Mouse (Mus musculus) heart, embryonic 14.5 days (tissue): ENCODE data around the gene Rnase11. TPM values are rescaled to one million over a fixed set of nuclear protein-coding genes. Genes with fewer than 3 reads are reported as not detected.

ENCODE experiments used
- ATAC-seq: fragments of 200-750 bp; cut with Nextera tagmentation; 2 replicates; pipeline ENCODE4 v1.8.0; 2017; ENCODE audit warnings: low read depth, moderate TSS enrichment; ENCODE audit not compliant: insufficient number of reproducible peaks, insufficient read depth, low FRiP score
- H3K27ac ChIP-seq, 2 experiments: fragments of 200-500 bp in 1 of 2; fragments of 300-500 bp in 1 of 2; sonication (generic) in 1 of 2; replicated peaks in 1 of 2; 2 replicates each; pipeline ENCODE4 v1.5.1; 2012 to 2014; ENCODE audit warnings: low read depth in 2 of 2, low read length in 2 of 2, control low read depth in 1 of 2, mild to moderate bottlenecking in 1 of 2, mixed read lengths in 1 of 2; ENCODE audit not compliant: control insufficient read depth in 1 of 2, insufficient read depth in 1 of 2
- H3K27me3 ChIP-seq: fragments of 300-500 bp; sonication (generic); 2 replicates; pipeline ENCODE4 v1.6.1; 2014; ENCODE audit warnings: mild to moderate bottlenecking, low read length, control low read depth; ENCODE audit not compliant: control insufficient read depth, insufficient read depth
- H3K36me3 ChIP-seq: fragments of 300-500 bp; sonication (generic); 2 replicates; pipeline ENCODE4 v1.6.1; 2014; ENCODE audit warnings: mild to moderate bottlenecking, control low read depth, low read length, mixed read lengths; ENCODE audit not compliant: control insufficient read depth, insufficient read depth
- H3K4me1 ChIP-seq, 2 experiments: fragments of 200-500 bp in 1 of 2; fragments of 300-500 bp in 1 of 2; sonication (generic) in 1 of 2; 2 replicates each; pipeline ENCODE4 v1.6.1; 2012 to 2014; ENCODE audit warnings: low read length in 2 of 2, control low read depth in 1 of 2, mixed read lengths in 1 of 2; ENCODE audit not compliant: control insufficient read depth in 2 of 2, insufficient read depth in 2 of 2
- H3K4me2 ChIP-seq: fragments of 300-500 bp; sonication (generic); 2 replicates; pipeline ENCODE4 v1.6.1; 2014; ENCODE audit warnings: mild to moderate bottlenecking, low read length
- H3K4me3 ChIP-seq, 2 experiments: fragments of 200-500 bp in 1 of 2; fragments of 300-500 bp in 1 of 2; sonication (generic) in 1 of 2; 2 replicates each; pipeline ENCODE4 v1.5.1; 2012 to 2014; ENCODE audit warnings: low read length in 2 of 2, mild to moderate bottlenecking in 2 of 2, control low read depth in 1 of 2, low read depth in 1 of 2, moderate library complexity in 1 of 2; ENCODE audit not compliant: control insufficient read depth in 1 of 2, insufficient read depth in 1 of 2
- H3K9ac ChIP-seq: fragments of 300-500 bp; sonication (generic); 2 replicates; pipeline ENCODE4 v1.6.1; 2014; ENCODE audit warnings: mild to moderate bottlenecking, low read length
- H3K9me3 ChIP-seq: fragments of 300-500 bp; sonication (generic); 2 replicates; pipeline ENCODE4 v1.6.1; 2016; ENCODE audit warnings: low read length, control low read depth; ENCODE audit not compliant: control insufficient read depth
- WGBS: fragments of 180-500 bp; shearing (Covaris S2); extraction: QIAGEN DNeasy Blood & Tissue Kit; methylation state at CpG from one replicate; pipeline ENCODE4 v1.1.7; 2014; 5-methylcytosine and 5-hydroxymethylcytosine counted together
- polyA plus RNA-seq: library from polyadenylated mRNA; unstranded; fragments of >200 nt; fragmentation: Nextera tagmentation; extraction: Ambion mirVana; gene quantifications from 2 replicates; pipeline ENCODE4 v1.2.1, GENCODE M21; 2014

Gene Rnase11
- polyA plus RNA-seq, 1 experiment from 2014 or later = not detected

- H3K4me3 ChIP-seq = peak overlapping the region; percentile 78 to 98; a peak in 3 of 4 replicates
- no peak overlapping the region for H3K27ac ChIP-seq
- 13% methylated on average over 9 of the region's 9 CpGs for WGBS
- H3K4me1 ChIP-seq = peaks cover 5 to 13% of the 10 kb centered on the region in 2 experiments; a peak in 3 of 4 replicates
- peak overlapping the region; percentile 72 for H3K9ac ChIP-seq
- ATAC-seq = no peak
- peak overlapping the region; percentile 82 for H3K4me2 ChIP-seq
- H3K36me3 ChIP-seq = no peaks in the 10 kb centered on the region
- no peaks in the 10 kb centered on the region for H3K9me3 ChIP-seq
- H3K27me3 ChIP-seq = no peaks in the 10 kb centered on the region
These were observed 37.8 kb upstream of the Rnase11 start for GRCm38 (mm10) chr14:51087762-51088161.

- Histone ChIP-seq H3K27ac (no peak overlapping the region), H3K4me2 (no peak overlapping the region)
These were observed 35.9 kb upstream of the Rnase11 start for GRCm38 (mm10) chr14:51085911-51086310.

GRCm38 (mm10) chr14:51085086-51085485, 35.1 kb upstream of the Rnase11 start:
- Histone ChIP-seq H3K9ac (no peak overlapping the region), H3K36me3 (no peaks in the 10 kb centered on the region), H3K27ac (no peak overlapping the region), H3K4me1 (peaks cover 0 to 3% of the 10 kb centered on the region in 2 experiments; a peak in 1 of 4 replicates), H3K4me3 (no peak overlapping the region), H3K27me3 (no peaks in the 10 kb centered on the region), H3K4me2 (no peak overlapping the region), H3K9me3 (no peaks in the 10 kb centered on the region)
- WGBS = 81% methylated on average over 2 of the region's 2 CpGs
- no peak for ATAC-seq

More at GRCm38 (mm10) chr14:51085911-51086310, 35.9 kb upstream of the Rnase11 start:
- WGBS = 77% methylated on average over 4 of the region's 4 CpGs
- Histone ChIP-seq H3K27me3 (no peaks in the 10 kb centered on the region), H3K9me3 (no peaks in the 10 kb centered on the region), H3K4me1 (peaks cover 0 to 3% of the 10 kb centered on the region in 2 experiments; a peak in 1 of 4 replicates), H3K4me3 (no peak overlapping the region), H3K36me3 (no peaks in the 10 kb centered on the region), H3K9ac (no peak overlapping the region)
- no peak for ATAC-seq

DNA sequence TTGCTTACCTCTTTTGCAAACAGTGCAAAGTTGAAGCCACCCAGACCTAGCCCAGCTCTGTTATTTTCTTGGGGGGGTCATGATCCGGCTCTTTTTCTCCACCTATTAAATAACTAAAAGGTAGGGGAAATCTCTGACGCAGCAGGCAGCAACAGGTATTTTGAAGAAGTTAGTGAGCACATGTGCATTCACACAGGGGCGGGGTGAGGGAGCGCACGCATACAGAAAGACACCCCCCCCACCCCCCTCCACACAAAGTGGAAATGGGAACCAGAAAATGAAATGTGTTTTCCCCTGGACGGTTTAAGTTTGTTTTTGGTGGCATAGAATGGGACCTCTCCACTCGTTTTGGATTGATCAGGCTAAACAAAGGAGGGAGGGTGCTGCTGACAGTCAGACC, 33.8 kb upstream of the Rnase11 start:
- Histone ChIP-seq H3K9me3 (no peaks in the 10 kb centered on the region), H3K4me2 (peak overlapping the region; percentile 70), H3K27ac (no peak overlapping the region), H3K9ac (peak overlapping the region; percentile 74; the same call in 1 of the 2 replicates), H3K36me3 (no peaks in the 10 kb centered on the region), H3K27me3 (no peaks in the 10 kb centered on the region), H3K4me1 (peaks cover 0 to 3% of the 10 kb centered on the region in 2 experiments; a peak in 1 of 4 replicates), H3K4me3 (peak overlapping the region; percentile 55 to 69)
- WGBS = 17% methylated on average over 7 of the region's 7 CpGs
- no peak for ATAC-seq

GRCm38 (mm10) chr14:51082599-51083581, 32.9 kb upstream of the Rnase11 start:
- peak; percentile 60; the same call in 1 of the 2 replicates for ATAC-seq
- peaks cover 0 to 3% of the 10 kb centered on the region in 2 experiments; a peak in 1 of 4 replicates for H3K4me1 ChIP-seq
- 3% methylated on average over 39 of the region's 40 CpGs for WGBS
- H3K4me3 ChIP-seq = peak overlapping the region; percentile 55 to 69
- H3K9ac ChIP-seq = peak overlapping the region; percentile 74
- H3K4me2 ChIP-seq = peak overlapping the region; percentile 70
- H3K9me3 ChIP-seq = no peaks in the 10 kb centered on the region
- no peaks in the 10 kb centered on the region for H3K36me3 ChIP-seq
- no peak overlapping the region for H3K27ac ChIP-seq
- no peaks in the 10 kb centered on the region for H3K27me3 ChIP-seq

GRCm38 (mm10) chr14:51081035-51081434, 31.1 kb upstream of the Rnase11 start:
- H3K4me1 ChIP-seq = peaks cover 0 to 3% of the 10 kb centered on the region in 2 experiments; a peak in 1 of 4 replicates
- no peak for ATAC-seq
- H3K27ac ChIP-seq = no peak overlapping the region
- H3K36me3 ChIP-seq = no peaks in the 10 kb centered on the region
- no peak overlapping the region for H3K9ac ChIP-seq
- no peaks in the 10 kb centered on the region for H3K27me3 ChIP-seq
- H3K4me2 ChIP-seq = no peak overlapping the region
- 82% methylated on average over 2 of the region's 2 CpGs for WGBS
- no peaks in the 10 kb centered on the region for H3K9me3 ChIP-seq
- H3K4me3 ChIP-seq = no peak overlapping the region

GRCm38 (mm10) chr14:51079180-51079579, 29.2 kb upstream of the Rnase11 start:
- no peak overlapping the region for H3K27ac ChIP-seq
- no peak overlapping the region for H3K4me2 ChIP-seq
- WGBS = 84% methylated on average over 1 of the region's 1 CpGs
- no peak overlapping the region for H3K9ac ChIP-seq
- H3K4me1 ChIP-seq = peaks cover 0 to 3% of the 10 kb centered on the region in 2 experiments; a peak in 1 of 4 replicates
- H3K4me3 ChIP-seq = no peak overlapping the region
- no peaks in the 10 kb centered on the region for H3K36me3 ChIP-seq
- no peaks in the 10 kb centered on the region for H3K9me3 ChIP-seq
- H3K27me3 ChIP-seq = no peaks in the 10 kb centered on the region
- no peak for ATAC-seq
